Mouse (Mus musculus) large intestine, adult 2 months (tissue): Measurements from ENCODE around the gene Borcs5. TPM values are rescaled to one million over a fixed set of nuclear protein-coding genes. Genes with fewer than 3 reads are reported as not detected.

Experiments
- DNase-seq: peaks from one replicate; pipeline ENCODE4 v3.0.0-alpha.2; 2012; ENCODE audit warnings: low read depth, low spot score
- WGBS: fragments of 180-500 bp; shearing (Covaris S2); methylation state at CpG from one replicate; pipeline ENCODE4 v1.1.7; 2018; 5-methylcytosine and 5-hydroxymethylcytosine counted together
- polyA plus RNA-seq: library from polyadenylated mRNA; depleted of rRNA; stranded (reverse); fragments of >200 nt; gene quantifications from 2 replicates; pipeline ENCODE4 v1.2.3, GENCODE M21; 2012; rRNA removed

Borcs5 gene
- 10.3 and 11.8 TPM in 2 replicates for polyA plus RNA-seq

GRCm38 (mm10) chr6:134639210-134639609 is at the start of gene Borcs5:
Borcs5 (plus strand) TSS chr6:134639510.
- DNase-seq, result no peak
- WGBS, result 92% methylated on average over 3 of the region's 3 CpGs

GRCm38 (mm10) chr6:134591614-134592013 is 47.7 kb upstream of the Borcs5 start:
- WGBS, result 89% methylated on average over 2 of the region's 2 CpGs

GRCm38 (mm10) chr6:134594569-134595442 is 44.5 kb upstream of the Borcs5 start:
- DNase-seq, result no peak
- WGBS, result 48% methylated on average over 21 of the region's 21 CpGs

More at GRCm38 (mm10) chr6:134591614-134592013, 47.7 kb upstream of the Borcs5 start:
- no peak for DNase-seq

GRCm38 (mm10) chr6:134597651-134598229 is 41.6 kb upstream of the Borcs5 start:
- 38% methylated on average over 6 of the region's 6 CpGs for WGBS
- DNase-seq, result no peak

- WGBS, result 15% methylated on average over 1 of the region's 1 CpGs
- no peak for DNase-seq
Measured at GRCm38 (mm10) chr6:134599239-134599638, 40.1 kb upstream of the Borcs5 start.

- DNase-seq, result no peak
- 54% methylated on average over 7 of the region's 7 CpGs for WGBS
Measured at GRCm38 (mm10) chr6:134601130-134601529, 38.2 kb upstream of the Borcs5 start.

GRCm38 (mm10) chr6:134601766-134602165 is 37.5 kb upstream of the Borcs5 start:
- DNase-seq, result no peak
- WGBS, result 17% methylated on average over 3 of the region's 3 CpGs

- WGBS, result 22% methylated on average over 10 of the region's 10 CpGs
- no peak for DNase-seq
Measured at GRCm38 (mm10) chr6:134602371-134603003, 36.8 kb upstream of the Borcs5 start.

GRCm38 (mm10) chr6:134605196-134605595 is 34.1 kb upstream of the Borcs5 start:
- 88% methylated on average over 3 of the region's 3 CpGs for WGBS
- DNase-seq, result no peak

- no peak for DNase-seq
- WGBS, result 81% methylated on average over 6 of the region's 6 CpGs
Measured at GRCm38 (mm10) chr6:134606540-134606939, 32.8 kb upstream of the Borcs5 start.

GRCm38 (mm10) chr6:134606949-134607746 is 32.2 kb upstream of the Borcs5 start:
- WGBS, result 57% methylated on average over 9 of the region's 9 CpGs
- DNase-seq, result no peak

GRCm38 (mm10) chr6:134610380-134610779 is 28.9 kb upstream of the Borcs5 start:
- WGBS, result 93% methylated on average over 9 of the region's 9 CpGs
- DNase-seq, result no peak

- 48% methylated on average over 13 of the region's 13 CpGs for WGBS
- no peak for DNase-seq
Measured at GRCm38 (mm10) chr6:134611896-134612295, 27.4 kb upstream of the Borcs5 start.

- 30% methylated on average over 4 of the region's 4 CpGs for WGBS
- no peak for DNase-seq
Measured at GRCm38 (mm10) chr6:134614322-134614721, 25.0 kb upstream of the Borcs5 start.

GRCm38 (mm10) chr6:134614723-134615648 is 24.3 kb upstream of the Borcs5 start:
- DNase-seq, result peak; percentile 97
- WGBS, result 5% methylated on average over 16 of the region's 16 CpGs

GRCm38 (mm10) chr6:134617589-134617988 is 21.7 kb upstream of the Borcs5 start:
- DNase-seq, result no peak
- WGBS, result 61% methylated on average over 3 of the region's 3 CpGs

GRCm38 (mm10) chr6:134620129-134620528 is 19.2 kb upstream of the Borcs5 start:
- no peak for DNase-seq
- WGBS, result 79% methylated on average over 3 of the region's 3 CpGs

GRCm38 (mm10) chr6:134620846-134621551 is 18.3 kb upstream of the Borcs5 start:
- DNase-seq, result no peak
- WGBS, result 80% methylated on average over 6 of the region's 6 CpGs
